Mouse (Mus musculus) midbrain, postnatal 0 days (tissue): ENCODE results near the gene Zfp36l2. TPM values are rescaled to one million over a fixed set of nuclear protein-coding genes. Genes with fewer than 3 reads are reported as not detected.

Source experiments
- ATAC-seq: fragments of 200-750 bp; cut with Nextera tagmentation; 2 replicates; pipeline ENCODE4 v1.8.0; 2017; ENCODE audit warnings: moderate number of reproducible peaks, mild to moderate bottlenecking, moderate TSS enrichment, moderate library complexity; ENCODE audit not compliant: low FRiP score
- DNase-seq: peaks from one replicate; pipeline ENCODE4 v3.0.0-alpha.2; 2015; ENCODE audit warnings: low spot score
- H3K27ac ChIP-seq: fragments of 300-500 bp; sonication (generic); 2 replicates; pipeline ENCODE4 v1.5.1; 2014; ENCODE audit warnings: low read depth, mild to moderate bottlenecking, low read length, mixed read lengths
- H3K27me3 ChIP-seq: fragments of 300-500 bp; sonication (generic); 2 replicates; pipeline ENCODE4 v1.6.1; 2014; ENCODE audit warnings: low read length, control low read depth, mixed read lengths; ENCODE audit not compliant: insufficient read depth
- H3K36me3 ChIP-seq: fragments of 300-500 bp; sonication (generic); 2 replicates; pipeline ENCODE4 v1.6.1; 2014; ENCODE audit warnings: low read length, control low read depth, mixed read lengths; ENCODE audit not compliant: insufficient read depth
- H3K4me1 ChIP-seq: fragments of 300-500 bp; sonication (generic); 2 replicates; pipeline ENCODE4 v1.6.1; 2014; ENCODE audit warnings: mild to moderate bottlenecking, control low read depth, antibody characterized with exemption, low read length, mixed read lengths; ENCODE audit not compliant: insufficient read depth
- H3K4me2 ChIP-seq: fragments of 300-500 bp; sonication (generic); 2 replicates; pipeline ENCODE4 v1.6.1; 2014; ENCODE audit warnings: low read depth, mild to moderate bottlenecking, low read length, mixed read lengths; ENCODE audit not compliant: poor library complexity, severe bottlenecking
- H3K4me3 ChIP-seq: fragments of 300-500 bp; sonication (generic); 2 replicates; pipeline ENCODE4 v1.5.1; 2014; ENCODE audit warnings: low read depth, mild to moderate bottlenecking, low read length, moderate library complexity
- H3K9ac ChIP-seq: fragments of 300-500 bp; sonication (generic); replicated peaks from 2 replicates; pipeline ENCODE4 v1.6.1; 2014; ENCODE audit warnings: mild to moderate bottlenecking, low read length, moderate library complexity, mixed read lengths; ENCODE audit not compliant: poor library complexity, severe bottlenecking
- H3K9me3 ChIP-seq: fragments of 300-500 bp; sonication (generic); 2 replicates; pipeline ENCODE4 v1.6.1; 2016; ENCODE audit warnings: low read length, control low read depth
- CTCF ChIP-seq: IDR thresholded peaks from 2 replicates; pipeline ENCODE4 v1.5.1; 2016; ENCODE audit warnings: antibody characterized with exemption, mild to moderate bottlenecking
- WGBS: fragments of 180-500 bp; shearing (Covaris S2); extraction: QIAGEN DNeasy Blood & Tissue Kit; methylation state at CpG from one replicate; pipeline ENCODE4 v1.1.7; 2014; 5-methylcytosine and 5-hydroxymethylcytosine counted together
- polyA plus RNA-seq: library from polyadenylated mRNA; unstranded; fragments of >200 nt; fragmentation: Nextera tagmentation; extraction: Ambion mirVana; gene quantifications from 2 replicates; pipeline ENCODE4 v1.2.1, GENCODE M21; 2015
- total RNA-seq: library from RNA; depleted of rRNA; stranded (reverse); fragments of >200 nt; gene quantifications from 2 replicates; pipeline ENCODE4 v1.2.3, GENCODE M21; 2014

The Zfp36l2 gene
- total and polyA plus RNA-seq, 2 experiments from 2014 or later, result 5.9 to 17.7 TPM

DNA sequence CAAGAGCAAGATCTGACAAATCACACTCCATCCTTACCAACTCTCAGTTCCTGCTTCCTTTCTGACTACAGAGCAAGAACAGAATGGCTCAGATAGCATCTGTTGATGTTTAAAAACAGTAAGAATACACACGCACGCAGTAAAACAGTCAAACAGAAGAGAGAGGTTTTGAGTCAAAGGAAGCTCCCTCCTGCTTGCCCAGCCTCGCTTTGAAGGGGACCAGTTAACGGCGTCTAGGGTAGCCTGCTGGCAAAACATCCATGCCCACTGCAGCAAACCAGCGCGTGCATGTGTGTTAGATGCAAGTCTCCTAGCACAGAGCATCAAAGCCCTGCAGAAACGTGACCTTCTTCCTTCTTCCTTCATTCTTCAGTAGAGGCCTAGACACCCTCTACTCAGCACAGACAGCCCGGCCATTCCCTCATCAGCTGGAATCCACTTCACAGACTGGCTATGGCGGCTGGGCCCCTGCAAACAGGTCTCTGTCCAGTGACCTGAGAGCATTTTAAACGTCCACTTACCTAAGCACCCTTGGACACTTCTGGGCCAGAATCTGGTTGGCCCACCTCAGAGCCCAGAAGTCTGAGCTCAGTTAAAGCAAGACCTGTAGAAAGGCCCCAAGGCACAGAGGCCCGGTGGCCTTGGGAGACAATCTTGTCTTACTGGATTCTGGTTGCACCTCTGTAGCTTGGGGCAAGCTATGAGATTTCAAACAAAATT is 24.5 kb downstream of the Zfp36l2 start:
- Histone ChIP-seq H3K4me1 (no peaks in the 10 kb centered on the region), H3K36me3 (no peaks in the 10 kb centered on the region), H3K4me3 (no peak overlapping the region), H3K9me3 (no peaks in the 10 kb centered on the region), H3K27me3 (no peaks in the 10 kb centered on the region), H3K9ac (no peak overlapping the region), H3K27ac (no peak overlapping the region), H3K4me2 (no peak overlapping the region)
- ATAC-seq, result no peak
- 79% methylated on average over 12 of the region's 12 CpGs for WGBS
- DNase-seq, result no peak
- TF ChIP-seq CTCF, result no peak

DNA sequence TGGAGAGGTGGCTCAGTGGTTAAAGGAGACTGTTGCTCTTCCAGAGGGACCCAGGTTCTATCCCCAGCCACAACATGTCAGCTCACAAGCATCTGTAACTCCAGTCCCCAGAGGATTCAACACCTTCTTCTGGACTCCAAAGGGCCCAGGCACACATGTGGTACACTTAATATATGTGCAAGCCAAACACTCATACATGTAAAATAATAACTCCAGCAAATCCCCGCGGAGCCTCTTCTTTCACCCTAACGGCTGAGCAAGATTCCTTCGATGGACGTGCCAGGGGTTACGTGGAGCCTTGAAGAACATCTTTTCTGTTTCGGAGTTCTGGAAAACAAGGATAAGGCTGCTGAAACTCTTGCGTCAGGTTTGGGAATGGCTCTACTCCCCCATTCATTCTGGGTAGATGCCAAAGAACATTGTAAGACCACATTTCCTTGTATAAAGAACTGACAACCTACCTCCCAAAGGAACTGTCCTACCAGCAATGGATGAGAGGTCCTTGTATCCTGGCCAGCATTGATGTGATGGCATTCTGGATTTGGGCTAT is 25.5 kb downstream of the Zfp36l2 start:
- WGBS, result 82% methylated on average over 8 of the region's 8 CpGs
- Histone ChIP-seq H3K36me3 (no peaks in the 10 kb centered on the region), H3K9ac (no peak overlapping the region), H3K4me2 (no peak overlapping the region), H3K27me3 (no peaks in the 10 kb centered on the region), H3K4me3 (no peak overlapping the region), H3K4me1 (no peaks in the 10 kb centered on the region), H3K9me3 (no peaks in the 10 kb centered on the region), H3K27ac (no peak overlapping the region)
- ATAC-seq (no peak), DNase-seq (no peak)
- no peak for TF ChIP-seq CTCF

DNA sequence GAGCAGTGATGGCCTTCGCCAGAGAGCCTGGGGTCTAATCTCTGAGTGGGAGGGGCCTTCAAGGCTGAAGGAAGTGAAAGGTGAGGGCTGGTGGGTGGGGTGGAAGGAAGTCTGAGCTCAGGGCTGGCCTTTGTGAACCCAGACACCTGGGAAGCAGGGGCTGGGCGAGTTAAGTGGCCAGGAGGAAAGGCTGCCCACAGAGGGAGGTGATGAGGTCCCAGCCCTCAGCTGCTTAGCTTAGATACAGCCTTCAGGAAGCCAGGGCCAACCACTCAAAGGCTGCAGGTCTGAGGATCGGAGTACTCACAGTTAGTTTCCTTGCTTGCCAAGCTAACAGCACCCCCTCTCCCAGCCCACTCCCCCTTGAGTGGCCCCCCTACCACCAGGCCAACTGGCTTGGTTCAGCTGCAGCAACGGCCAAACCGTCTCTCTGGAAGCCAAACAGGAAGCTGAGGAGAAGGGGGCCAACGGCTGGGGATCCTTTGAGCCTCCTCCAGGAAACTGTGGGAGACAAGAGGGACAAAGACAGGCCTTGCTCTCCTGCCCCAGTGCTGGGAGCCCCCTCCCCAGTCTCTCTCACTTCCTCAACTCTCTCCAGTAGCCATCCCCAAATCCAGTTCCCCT is 26.4 kb downstream of the Zfp36l2 start:
- Histone ChIP-seq H3K9ac (no peak overlapping the region), H3K27me3 (no peaks in the 10 kb centered on the region), H3K36me3 (no peaks in the 10 kb centered on the region), H3K9me3 (no peaks in the 10 kb centered on the region), H3K27ac (no peak overlapping the region), H3K4me2 (no peak overlapping the region), H3K4me1 (no peaks in the 10 kb centered on the region), H3K4me3 (no peak overlapping the region)
- no peak for TF ChIP-seq CTCF
- peak; percentile 57 for ATAC-seq
- 49% methylated on average over 6 of the region's 6 CpGs for WGBS
- peak; percentile 76 for DNase-seq

DNA sequence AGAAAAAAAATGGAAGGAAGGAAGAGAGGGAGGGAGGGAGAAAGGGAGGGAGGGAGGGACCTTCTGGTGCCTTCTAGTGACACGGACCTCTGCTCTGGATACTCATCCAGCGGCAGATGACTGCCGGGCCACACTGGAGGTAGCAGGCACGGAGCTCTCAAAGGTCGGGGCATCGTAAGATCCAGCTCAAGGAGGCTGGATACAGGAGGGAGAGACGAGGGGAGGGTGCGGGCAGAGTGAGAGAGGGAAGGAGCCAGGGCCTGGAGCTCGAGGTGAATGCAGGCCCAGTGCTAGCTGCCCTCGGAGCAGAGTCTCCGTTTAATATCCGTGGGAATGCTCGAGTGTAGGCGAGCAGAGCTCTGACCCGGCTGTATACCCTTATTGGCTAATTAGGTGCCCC is 28.9 kb downstream of the Zfp36l2 start:
- TF ChIP-seq CTCF, result no peak
- Histone ChIP-seq H3K4me3 (no peak overlapping the region), H3K36me3 (no peaks in the 10 kb centered on the region), H3K27ac (no peak overlapping the region), H3K9ac (no peak overlapping the region), H3K9me3 (no peaks in the 10 kb centered on the region), H3K27me3 (0 out of 2 replicates have a peak, but pooled peaks cover 3% of the 10 kb centered on the region), H3K4me1 (no peaks in the 10 kb centered on the region), H3K4me2 (no peak overlapping the region)
- no peak for ATAC-seq
- WGBS, result 61% methylated on average over 15 of the region's 15 CpGs
- DNase-seq, result no peak

- 84% methylated on average over 12 of the region's 12 CpGs for WGBS
- Histone ChIP-seq H3K27me3 (0 out of 2 replicates have a peak, but pooled peaks cover 3% of the 10 kb centered on the region), H3K9me3 (no peaks in the 10 kb centered on the region), H3K27ac (no peak overlapping the region), H3K4me2 (no peak overlapping the region), H3K4me1 (no peaks in the 10 kb centered on the region), H3K36me3 (no peaks in the 10 kb centered on the region), H3K4me3 (no peak overlapping the region), H3K9ac (no peak overlapping the region)
- no peak for TF ChIP-seq CTCF
- ATAC-seq, result no peak
- DNase-seq, result no peak
Observed at GRCm38 (mm10) chr17:84158461-84158795, 29.3 kb downstream of the Zfp36l2 start.
